Mouse (Mus musculus): ENCODE measurements around the gene Tfip11. TPM values are rescaled to one million over a fixed set of nuclear protein-coding genes. Genes with fewer than 3 reads are reported as not detected.

Gene Tfip11
- polyA plus RNA-seq, 1 experiment: 58.9 TPM

GRCm38 (mm10) chr5:112339215-112339614, 13.1 kb downstream of the Tfip11 start:
- H3K4me3 ChIP-seq (ENCODE audit: control insufficient read depth, insufficient read depth, low read length): no peak overlapping the region
- no peaks in the 10 kb centered on the region for H3K27me3 ChIP-seq (ENCODE audit: control insufficient read depth, insufficient read depth, low read length)
- DNase-seq: no peak
- peaks cover 36% of the 10 kb centered on the region for H3K36me3 ChIP-seq (ENCODE audit: control insufficient read depth, insufficient read depth, low read length)
- WGBS: 88% methylated on average over 7 of the region's 7 CpGs
- no peak for TF ChIP-seq CTCF (IDR thresholded peaks at IDR 0.05; ENCODE audit: borderline replicate concordance, control insufficient read depth, extremely low read depth, insufficient read depth, low read length, poor library complexity)
- H3K4me1 ChIP-seq (replicated peaks; ENCODE audit: control insufficient read depth, insufficient read depth, low read length): peaks cover 9% of the 10 kb centered on the region
- no peak overlapping the region for H3K27ac ChIP-seq (ENCODE audit: control insufficient read depth, insufficient read depth, low read length)

DNA sequence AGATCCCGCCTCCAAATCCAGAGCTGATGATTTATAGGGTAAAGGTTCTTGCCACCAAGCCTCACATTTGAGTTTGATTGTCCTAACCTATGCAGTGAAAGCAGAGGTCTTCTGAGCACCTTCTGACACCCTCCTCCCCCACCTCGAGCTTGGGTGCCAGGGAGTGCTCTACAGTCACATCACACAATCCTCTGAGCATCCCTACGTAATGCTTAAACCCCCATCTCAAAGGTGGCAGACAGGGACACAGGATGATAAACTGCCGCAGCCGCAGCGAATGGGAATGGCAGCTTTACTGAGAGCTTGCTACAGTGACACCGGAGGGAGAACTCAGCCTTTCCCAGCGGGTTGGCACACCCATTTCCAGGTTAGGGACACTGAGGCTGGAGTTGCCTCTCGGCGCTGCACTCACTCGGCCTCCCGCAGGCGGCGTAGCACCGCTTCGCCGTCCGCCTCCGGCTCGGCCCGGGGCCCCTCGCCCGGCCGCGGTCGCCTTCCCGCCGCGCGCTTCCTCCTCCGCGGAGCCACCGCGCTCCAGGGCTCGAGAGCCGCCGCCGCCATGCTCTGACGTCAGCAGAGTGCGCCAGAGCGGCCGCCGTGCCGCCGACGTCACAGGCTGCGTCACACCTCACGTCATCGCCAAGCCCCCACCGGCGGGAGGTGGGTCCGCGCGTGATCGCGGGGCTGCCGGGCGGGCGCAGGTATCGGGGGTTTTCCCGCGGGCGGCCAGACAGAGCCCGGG, 16.5 kb downstream of the Tfip11 start, which contains the start of the genes Srrd and Hps4:
Gene Srrd, minus strand, starts transcription at position 578 of the 742 bp plus-strand sequence.
Gene Hps4, plus strand, starts transcription at position 621 of the 742 bp plus-strand sequence.
- 3% methylated on average over 64 of the region's 64 CpGs for WGBS
- peak; percentile 59; the same call in 1 of the 2 replicates for TF ChIP-seq CTCF (IDR thresholded peaks at IDR 0.05; ENCODE audit: borderline replicate concordance, control insufficient read depth, extremely low read depth, insufficient read depth, low read length, poor library complexity)
- TF ChIP-seq POLR2A (IDR thresholded peaks at IDR 0.05; ENCODE audit: control insufficient read depth, extremely low read depth, insufficient read depth, low read length, poor library complexity): peak; percentile 38; the same call in 1 of the 2 replicates
- H3K27me3 ChIP-seq (ENCODE audit: control insufficient read depth, insufficient read depth, low read length): no peaks in the 10 kb centered on the region
- H3K36me3 ChIP-seq (ENCODE audit: control insufficient read depth, insufficient read depth, low read length): peaks cover 5% of the 10 kb centered on the region; the same call in 1 of the 2 replicates
- peak; percentile 86 for DNase-seq
- H3K4me1 ChIP-seq (replicated peaks; ENCODE audit: control insufficient read depth, insufficient read depth, low read length): peaks cover 12% of the 10 kb centered on the region
- H3K27ac ChIP-seq (ENCODE audit: control insufficient read depth, insufficient read depth, low read length): no peak within 1 kb of the TSS
- H3K4me3 ChIP-seq (ENCODE audit: control insufficient read depth, insufficient read depth, low read length): peak within 1 kb of the TSS; percentile 74

DNA sequence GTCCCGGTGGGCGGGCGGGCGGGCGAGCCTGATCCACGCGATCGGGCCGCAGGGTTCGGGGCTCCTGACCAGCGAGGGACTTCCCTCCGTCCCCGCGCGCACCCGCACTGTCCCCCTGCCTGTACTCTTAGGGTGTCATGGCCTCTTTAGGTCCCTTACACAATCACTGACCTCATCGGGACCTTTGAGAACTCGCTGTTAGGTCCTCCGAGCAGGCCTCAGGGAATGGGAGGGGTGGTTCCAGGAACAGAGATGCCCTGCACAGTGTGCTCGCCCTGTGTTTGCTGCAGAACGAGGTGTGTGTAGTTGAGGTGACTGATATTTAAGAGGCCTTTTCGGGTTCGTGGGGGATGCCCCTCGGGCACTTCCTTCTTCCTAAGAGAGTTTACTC, 17.0 kb downstream of the Tfip11 start:
- TF ChIP-seq POLR2A (IDR thresholded peaks at IDR 0.05; ENCODE audit: control insufficient read depth, extremely low read depth, insufficient read depth, low read length, poor library complexity) (no peak; the same call in 1 of the 2 replicates), CTCF (IDR thresholded peaks at IDR 0.05; ENCODE audit: borderline replicate concordance, control insufficient read depth, extremely low read depth, insufficient read depth, low read length, poor library complexity) (no peak)
- Histone ChIP-seq H3K36me3 (ENCODE audit: control insufficient read depth, insufficient read depth, low read length) (0 out of 2 replicates have a peak, but pooled peaks cover 4% of the 10 kb centered on the region), H3K4me3 (ENCODE audit: control insufficient read depth, insufficient read depth, low read length) (peak overlapping the region; percentile 74), H3K27ac (ENCODE audit: control insufficient read depth, insufficient read depth, low read length) (no peak overlapping the region), H3K27me3 (ENCODE audit: control insufficient read depth, insufficient read depth, low read length) (no peaks in the 10 kb centered on the region), H3K4me1 (replicated peaks; ENCODE audit: control insufficient read depth, insufficient read depth, low read length) (peaks cover 12% of the 10 kb centered on the region)
- WGBS: under 1% methylated on average over 24 of the region's 24 CpGs
- DNase-seq: no peak

DNA sequence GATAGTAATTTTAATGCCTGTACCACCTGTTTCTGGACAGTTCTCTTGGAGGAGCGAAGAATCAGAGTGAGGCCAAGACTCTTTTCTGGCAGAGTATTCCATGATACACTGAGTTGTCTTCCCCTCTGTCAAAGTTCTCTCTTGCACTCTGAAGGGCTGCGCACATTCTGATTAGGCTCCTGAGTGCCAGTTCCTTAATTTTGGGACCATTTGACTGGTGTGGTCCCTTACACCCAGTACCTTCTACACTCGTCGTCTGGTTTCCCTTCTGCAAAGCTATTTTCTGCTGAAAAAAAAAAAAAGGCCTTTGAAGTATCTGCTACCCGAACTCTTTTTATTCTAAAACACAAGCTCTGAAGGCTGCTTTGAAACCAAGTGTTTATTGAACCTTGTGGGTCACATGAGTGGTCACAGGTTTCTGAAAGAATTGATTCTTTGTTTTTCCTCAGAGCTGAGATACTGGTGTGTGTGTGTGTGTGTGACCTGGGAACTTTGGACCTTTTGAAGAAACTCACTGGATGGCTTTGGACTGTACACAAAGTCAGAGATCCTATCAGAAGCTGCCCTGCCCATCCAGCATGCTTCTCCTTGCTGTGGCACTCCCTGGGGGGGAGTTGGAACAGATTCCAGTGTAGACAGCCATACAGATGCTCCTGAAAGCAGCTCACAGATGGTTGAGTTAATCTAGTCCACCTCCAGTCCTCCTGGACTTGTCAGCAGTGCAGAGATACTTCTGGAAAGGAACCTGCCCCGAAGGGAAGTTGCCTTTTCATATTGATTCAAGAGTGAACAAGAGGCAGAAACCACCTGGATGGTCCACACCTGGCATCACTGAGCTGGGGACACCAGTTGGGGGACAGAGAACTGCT, 18.2 kb downstream of the Tfip11 start:
- H3K36me3 ChIP-seq (ENCODE audit: control insufficient read depth, insufficient read depth, low read length): no peaks in the 10 kb centered on the region
- no peak overlapping the region for H3K27ac ChIP-seq (ENCODE audit: control insufficient read depth, insufficient read depth, low read length)
- peaks cover 12% of the 10 kb centered on the region for H3K4me1 ChIP-seq (replicated peaks; ENCODE audit: control insufficient read depth, insufficient read depth, low read length)
- no peak overlapping the region for H3K4me3 ChIP-seq (ENCODE audit: control insufficient read depth, insufficient read depth, low read length)
- H3K27me3 ChIP-seq (ENCODE audit: control insufficient read depth, insufficient read depth, low read length): no peaks in the 10 kb centered on the region
- TF ChIP-seq POLR2A (IDR thresholded peaks at IDR 0.05; ENCODE audit: control insufficient read depth, extremely low read depth, insufficient read depth, low read length, poor library complexity) (no peak), CTCF (IDR thresholded peaks at IDR 0.05; ENCODE audit: borderline replicate concordance, control insufficient read depth, extremely low read depth, insufficient read depth, low read length, poor library complexity) (no peak)
- 64% methylated on average over 6 of the region's 6 CpGs for WGBS
- DNase-seq: no peak

DNA sequence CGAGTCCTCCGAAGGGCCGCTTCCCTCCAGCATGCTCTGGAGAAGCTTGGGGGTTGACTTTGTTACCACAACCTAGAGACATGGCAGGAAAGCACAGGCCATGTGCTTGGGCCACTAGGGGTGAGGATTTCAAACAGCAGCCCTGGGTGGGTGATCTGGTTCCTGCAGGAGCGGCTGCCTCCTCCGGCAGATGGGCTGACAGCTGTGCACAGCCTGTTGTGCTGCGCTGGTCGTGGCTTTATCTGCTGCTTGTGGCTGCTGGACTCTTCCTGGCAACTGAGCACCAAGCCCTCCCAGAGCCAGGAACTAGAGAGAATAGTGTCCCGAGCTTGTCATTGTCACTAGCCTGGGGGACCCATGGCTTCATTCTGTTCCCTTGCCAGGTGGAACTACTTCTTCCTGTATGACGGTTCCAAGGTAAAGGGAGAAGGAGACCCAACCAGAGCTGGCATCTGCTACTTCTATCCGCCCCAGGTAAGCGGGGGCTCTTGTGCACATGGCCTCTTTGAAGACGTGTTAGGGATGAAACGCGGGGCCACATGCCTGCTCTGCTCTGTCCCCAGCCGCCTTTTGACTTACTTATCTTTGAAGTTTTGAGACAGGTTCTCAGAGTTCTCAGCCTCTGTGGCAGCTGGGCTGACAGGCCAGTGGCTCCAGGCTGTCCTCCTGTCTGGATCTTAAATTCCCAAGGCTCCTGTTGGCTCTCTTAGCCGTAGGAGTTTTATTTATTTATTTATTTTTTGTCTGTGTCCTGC, 20.2 kb downstream of the Tfip11 start:
- no peaks in the 10 kb centered on the region for H3K36me3 ChIP-seq (ENCODE audit: control insufficient read depth, insufficient read depth, low read length)
- H3K4me1 ChIP-seq (replicated peaks; ENCODE audit: control insufficient read depth, insufficient read depth, low read length): peaks cover 12% of the 10 kb centered on the region
- no peak overlapping the region for H3K4me3 ChIP-seq (ENCODE audit: control insufficient read depth, insufficient read depth, low read length)
- WGBS: 76% methylated on average over 16 of the region's 16 CpGs
- DNase-seq: no peak
- no peaks in the 10 kb centered on the region for H3K27me3 ChIP-seq (ENCODE audit: control insufficient read depth, insufficient read depth, low read length)
- TF ChIP-seq POLR2A (IDR thresholded peaks at IDR 0.05; ENCODE audit: control insufficient read depth, extremely low read depth, insufficient read depth, low read length, poor library complexity) (no peak), CTCF (IDR thresholded peaks at IDR 0.05; ENCODE audit: borderline replicate concordance, control insufficient read depth, extremely low read depth, insufficient read depth, low read length, poor library complexity) (no peak)
- H3K27ac ChIP-seq (ENCODE audit: control insufficient read depth, insufficient read depth, low read length): no peak overlapping the region

GRCm38 (mm10) chr5:112349169-112349568, 23.0 kb downstream of the Tfip11 start:
- Histone ChIP-seq H3K27ac (ENCODE audit: control insufficient read depth, insufficient read depth, low read length) (no peak overlapping the region), H3K27me3 (ENCODE audit: control insufficient read depth, insufficient read depth, low read length) (no peaks in the 10 kb centered on the region), H3K4me3 (ENCODE audit: control insufficient read depth, insufficient read depth, low read length) (no peak overlapping the region), H3K4me1 (replicated peaks; ENCODE audit: control insufficient read depth, insufficient read depth, low read length) (peaks cover 2% of the 10 kb centered on the region; the same call in 1 of the 2 replicates), H3K36me3 (ENCODE audit: control insufficient read depth, insufficient read depth, low read length) (no peaks in the 10 kb centered on the region)
- TF ChIP-seq POLR2A (IDR thresholded peaks at IDR 0.05; ENCODE audit: control insufficient read depth, extremely low read depth, insufficient read depth, low read length, poor library complexity) (no peak), CTCF (IDR thresholded peaks at IDR 0.05; ENCODE audit: borderline replicate concordance, control insufficient read depth, extremely low read depth, insufficient read depth, low read length, poor library complexity) (no peak)
- WGBS: 92% methylated on average over 8 of the region's 8 CpGs
- DNase-seq: no peak

Measured in thymus, adult 2 months (tissue).